Mouse (Mus musculus) G1E-ER4 (cell line): Measurements from ENCODE around the gene Sp1. TPM values are rescaled to one million over a fixed set of nuclear protein-coding genes. Genes with fewer than 3 reads are reported as not detected.

ENCODE experiments used
- GATA1 ChIP-seq: IDR thresholded peaks from one replicate; pipeline ENCODE4 v1.8.0; 2012; ENCODE audit warnings: low read length, inconsistent platforms
- polyA plus RNA-seq: library from polyadenylated mRNA; stranded (reverse); fragments of >175 nt; gene quantifications from 2 replicates; pipeline ENCODE4 v1.2.3, GENCODE M21; 2012

The Sp1 gene
- polyA plus RNA-seq, 1 experiment: 15.3 TPM

GRCm38 (mm10) chr15:102473246-102473645 lies 67.3 kb downstream of the Sp1 start:
- TF ChIP-seq GATA1: no peak

DNA sequence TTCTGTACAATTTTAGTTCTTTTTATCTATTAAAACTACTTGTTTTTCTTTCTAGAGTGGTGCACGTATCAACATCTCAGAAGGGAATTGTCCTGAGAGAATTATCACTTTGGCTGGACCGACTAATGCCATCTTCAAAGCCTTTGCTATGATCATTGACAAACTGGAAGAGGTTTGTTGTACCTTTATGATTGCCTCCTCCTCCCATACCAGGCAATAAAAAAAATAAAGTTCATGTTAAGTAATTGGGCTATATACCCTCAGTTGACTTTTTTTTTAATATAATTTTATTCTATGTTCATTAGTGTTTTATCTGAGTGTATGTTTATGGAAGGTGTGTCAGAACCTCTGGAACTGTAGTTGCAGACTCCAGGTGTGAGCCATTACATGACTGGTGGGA lies 68.6 kb downstream of the Sp1 start:
- no peak for TF ChIP-seq GATA1

- no peak for TF ChIP-seq GATA1
Measured at GRCm38 (mm10) chr15:102483136-102483535, 77.2 kb downstream of the Sp1 start.

DNA sequence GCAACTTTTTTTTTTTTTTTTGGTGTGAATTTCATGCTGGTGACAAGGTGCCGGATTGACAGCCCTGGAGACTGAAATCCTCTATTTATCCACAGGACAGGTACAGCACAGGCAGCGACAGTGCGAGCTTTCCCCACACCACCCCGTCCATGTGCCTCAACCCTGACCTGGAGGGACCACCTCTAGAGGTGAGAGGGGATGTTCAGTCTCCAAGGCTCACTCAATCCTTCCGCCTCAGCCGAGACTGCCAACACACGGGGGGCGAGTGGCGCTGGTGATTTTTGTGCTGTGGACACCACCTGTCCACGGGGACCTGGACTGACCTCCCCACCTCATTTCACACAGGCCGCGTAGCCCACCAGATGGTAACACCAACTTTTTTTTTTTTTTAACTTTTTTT lies 79.9 kb downstream of the Sp1 start:
- TF ChIP-seq GATA1: no peak

Other genes starting within 250 kb of the Sp1 start
- 14.6 and 16.0 TPM in 2 replicates for gene Zfp740, start 202.9 kb upstream of the Sp1 start, polyA plus RNA-seq
- gene Csad, start 201.4 kb upstream of the Sp1 start, polyA plus RNA-seq: 8.9 and 9.5 TPM in 2 replicates
- 29.3 and 36.6 TPM in 2 replicates for gene Itgb7, start 174.2 kb upstream of the Sp1 start, polyA plus RNA-seq
- 2.6 and 2.9 TPM in 2 replicates for gene Rarg, start 148.6 kb upstream of the Sp1 start, polyA plus RNA-seq
- not detected in 2 replicates for gene Gm9918, start 135.6 kb upstream of the Sp1 start, polyA plus RNA-seq
- gene Mfsd5, start 126.7 kb upstream of the Sp1 start, polyA plus RNA-seq: 74.7 and 76.7 TPM in 2 replicates
- 38.5 and 42.8 TPM in 2 replicates for gene Espl1, start 109.9 kb upstream of the Sp1 start, polyA plus RNA-seq
- gene Pfdn5, start 80.0 kb upstream of the Sp1 start, polyA plus RNA-seq: 9.9 and 26.7 TPM in 2 replicates
- gene Myg1, start 74.4 kb upstream of the Sp1 start, polyA plus RNA-seq: 74.6 and 92.3 TPM in 2 replicates
- 194 and 207 TPM in 2 replicates for gene Aaas, start 55.4 kb upstream of the Sp1 start, polyA plus RNA-seq
- gene Sp7, start 39.0 kb upstream of the Sp1 start, polyA plus RNA-seq: not detected in 2 replicates
- not detected in 2 replicates for gene Amhr2, start 39.2 kb downstream of the Sp1 start, polyA plus RNA-seq
- gene Prr13, start 52.9 kb downstream of the Sp1 start, polyA plus RNA-seq: 56.7 and 227 TPM in 2 replicates
- gene Pcbp2, start 64.4 kb downstream of the Sp1 start, polyA plus RNA-seq: 289 and 813 TPM in 2 replicates
- gene Gm10337, start 97.6 kb downstream of the Sp1 start, polyA plus RNA-seq: not detected in 2 replicates
- gene Map3k12, start 110.9 kb downstream of the Sp1 start, polyA plus RNA-seq: 1.2 and 1.3 TPM in 2 replicates
- gene Tarbp2, start 112.0 kb downstream of the Sp1 start, polyA plus RNA-seq: 75.2 and 86.3 TPM in 2 replicates
- 1.4 and 1.7 TPM in 2 replicates for gene Npff, start 118.8 kb downstream of the Sp1 start, polyA plus RNA-seq
- 0.09 TPM in 1 of 2 replicates, not detected in the other for gene Gm28047, start 218.9 kb downstream of the Sp1 start, polyA plus RNA-seq
- gene Atf7, start 219.3 kb downstream of the Sp1 start, polyA plus RNA-seq: 9.3 and 13.2 TPM in 2 replicates